Mouse (Mus musculus): ENCODE measurements around the gene Frk. TPM values are rescaled to one million over a fixed set of nuclear protein-coding genes. Genes with fewer than 3 reads are reported as not detected.
A peak's percentile ranks its signal among the peaks of the same experiment; 100 is the strongest.
"Not testable (repeated sequence)": the region's sequence is repeated elsewhere in the genome, so short reads cannot be mapped to it uniquely, and the experiment has no call there.

Gene Frk
- total RNA-seq (2012; rRNA removed) = 0.85 and 1.7 TPM in 2 replicates

DNA sequence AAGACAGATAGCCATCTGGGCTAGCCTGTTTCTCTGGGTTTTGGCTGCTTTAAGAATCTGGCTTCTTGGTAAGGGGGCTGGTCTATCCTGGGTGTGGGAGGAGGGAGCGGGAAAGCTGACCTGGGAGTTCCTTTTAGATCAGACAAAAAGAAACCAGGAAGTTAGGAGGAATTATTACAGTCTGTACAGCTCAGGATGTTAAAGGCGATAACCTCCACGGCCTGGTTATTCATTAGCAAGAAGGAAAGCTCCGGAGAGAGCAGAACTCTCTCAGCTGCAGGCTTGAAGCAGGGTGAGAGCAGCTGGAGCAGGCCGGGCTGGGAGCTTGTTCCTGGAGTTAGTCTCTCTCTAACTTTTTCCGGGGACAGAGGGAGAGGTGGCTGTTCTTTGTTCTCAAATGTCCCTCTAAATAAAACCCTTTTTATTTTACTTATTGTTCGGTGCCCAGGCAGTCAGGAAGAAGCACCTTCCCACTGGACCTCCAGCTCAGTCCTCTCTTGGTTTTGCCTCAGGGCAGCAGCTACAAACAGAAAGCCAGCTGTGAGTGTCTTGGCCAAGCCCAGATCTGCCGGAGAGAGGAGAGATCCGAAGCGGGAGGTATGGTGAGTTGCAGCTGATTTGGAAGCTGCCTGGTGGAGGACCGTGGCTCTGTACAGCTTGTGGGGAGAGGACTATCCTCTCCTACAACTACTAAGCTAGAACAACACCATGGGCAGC lies at the start of gene Frk:
TSS of gene Frk (plus strand) at position 103 of the 717 bp plus-strand sequence.
- DNase-seq (ENCODE audit: low read depth, low spot score) = no peak
- in situ Hi-C loops (cut with MboI; ENCODE audit: low sequenced_read_pairs in 2 of 2, unreplicated experiment in 2 of 2) = no loop called here
- TF ChIP-seq CHD2 (IDR thresholded peaks at IDR 0.05; ENCODE audit: low read depth, low read length) (no peak), HCFC1 (IDR thresholded peaks at IDR 0.05; ENCODE audit: borderline replicate concordance, insufficient read depth, low read length) (no peak), ZNF384 (IDR thresholded peaks at IDR 0.05; ENCODE audit: low read depth, low read length) (no peak), MAFK (IDR thresholded peaks at IDR 0.05; ENCODE audit: insufficient read depth, low read depth, low read length) (no peak), ZC3H11A (IDR thresholded peaks at IDR 0.05; ENCODE audit: borderline replicate concordance, low read depth, low read length) (no peak)
- Histone ChIP-seq H3K9ac (ENCODE audit: insufficient read depth, low read depth, low read length, poor library complexity, severe bottlenecking) (no peak within 1 kb of the TSS), H3K36me3 (ENCODE audit: control insufficient read depth, insufficient read depth, low read length, poor library complexity, severe bottlenecking) (no peaks in the 10 kb centered on the region), H3K9me3 (ENCODE audit: control insufficient read depth, insufficient read depth, low read depth, low read length) (no peaks in the 10 kb centered on the region), H3K4me1 (ENCODE audit: control insufficient read depth in 2 of 2, insufficient read depth in 2 of 2, low read length in 2 of 2, poor library complexity in 1 of 2) (no peaks in the 10 kb centered on the region), H3K4me3 (ENCODE audit: insufficient read depth in 1 of 2, low read depth in 1 of 2, low read length in 2 of 2, poor library complexity in 1 of 2, severe bottlenecking in 1 of 2) (peak within 1 kb of the TSS in 1 of 2 experiments; percentile 31; a peak in 2 of 4 replicates), H3K27ac (ENCODE audit: insufficient read depth, low read depth, low read length, poor library complexity, severe bottlenecking) (no peak within 1 kb of the TSS)

DNA sequence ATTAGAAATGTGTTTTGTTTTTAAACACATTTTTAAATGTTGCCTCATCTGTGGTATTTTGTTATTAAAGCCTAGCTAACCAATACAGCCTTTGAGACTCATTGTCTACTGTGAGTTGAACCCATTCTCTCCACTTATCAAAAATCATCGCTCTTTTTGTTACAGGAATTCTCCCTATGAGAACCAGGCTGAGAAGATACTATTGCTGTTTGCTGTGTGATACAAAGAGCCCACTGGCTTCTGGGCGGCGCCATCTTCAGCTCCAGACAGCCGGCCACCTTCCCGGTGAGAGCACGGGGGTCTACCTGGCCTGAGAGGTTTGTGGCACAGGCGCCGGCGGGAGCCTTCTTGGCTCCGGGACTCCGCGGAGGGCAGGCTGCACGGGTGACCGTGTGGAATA lies 49.0 kb upstream of the Frk start:
- DNase-seq (ENCODE audit: low read depth, low spot score); H3K9me3 ChIP-seq (ENCODE audit: control insufficient read depth, insufficient read depth, low read depth, low read length); H3K4me1 ChIP-seq (ENCODE audit: control insufficient read depth in 2 of 2, insufficient read depth in 2 of 2, low read length in 2 of 2, poor library complexity in 1 of 2); H3K36me3 ChIP-seq (ENCODE audit: control insufficient read depth, insufficient read depth, low read length, poor library complexity, severe bottlenecking); H3K9ac ChIP-seq (ENCODE audit: insufficient read depth, low read depth, low read length, poor library complexity, severe bottlenecking); in situ Hi-C loops (cut with MboI; ENCODE audit: low sequenced_read_pairs in 2 of 2, unreplicated experiment in 2 of 2); H3K27ac ChIP-seq (ENCODE audit: insufficient read depth, low read depth, low read length, poor library complexity, severe bottlenecking): not testable (repeated sequence)
- peak overlapping the region; percentile 30 to 66 for H3K4me3 ChIP-seq (ENCODE audit: insufficient read depth in 1 of 2, low read depth in 1 of 2, low read length in 2 of 2, poor library complexity in 1 of 2, severe bottlenecking in 1 of 2)

DNA sequence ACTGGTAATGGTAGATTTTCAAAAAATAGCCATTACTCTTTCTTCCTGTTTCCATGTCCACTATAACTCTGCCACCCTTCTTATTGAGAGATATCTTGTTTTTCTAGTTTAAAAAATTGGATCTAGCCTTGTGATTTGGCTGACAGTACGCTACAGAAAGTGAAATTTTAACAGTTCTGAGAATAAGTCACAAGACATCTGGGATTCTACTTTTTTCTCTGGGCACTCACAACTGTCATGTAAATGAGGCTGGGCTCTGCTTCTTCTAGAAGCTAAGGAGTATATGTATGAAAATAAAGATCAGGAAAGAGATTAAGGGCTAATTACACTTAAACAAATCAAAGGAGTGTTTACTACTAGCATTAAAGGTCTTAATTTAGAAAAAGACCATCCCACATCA lies 33.7 kb upstream of the Frk start:
- in situ Hi-C loops (cut with MboI; ENCODE audit: low sequenced_read_pairs in 2 of 2, unreplicated experiment in 2 of 2) = no loop called here
- H3K4me1 ChIP-seq (ENCODE audit: control insufficient read depth in 2 of 2, insufficient read depth in 2 of 2, low read length in 2 of 2, poor library complexity in 1 of 2) = peaks cover 2 to 8% of the 10 kb centered on the region in 2 experiments
- TF ChIP-seq MAFK (IDR thresholded peaks at IDR 0.05; ENCODE audit: insufficient read depth, low read depth, low read length) (no peak), HCFC1 (IDR thresholded peaks at IDR 0.05; ENCODE audit: borderline replicate concordance, insufficient read depth, low read length) (no peak), ZC3H11A (IDR thresholded peaks at IDR 0.05; ENCODE audit: borderline replicate concordance, low read depth, low read length) (no peak)
- no peak overlapping the region for H3K27ac ChIP-seq (ENCODE audit: insufficient read depth, low read depth, low read length, poor library complexity, severe bottlenecking)
- DNase-seq (ENCODE audit: low read depth, low spot score) = no peak
- H3K9me3 ChIP-seq (ENCODE audit: control insufficient read depth, insufficient read depth, low read depth, low read length) = no peaks in the 10 kb centered on the region
- no peak overlapping the region for H3K4me3 ChIP-seq (ENCODE audit: insufficient read depth in 1 of 2, low read depth in 1 of 2, low read length in 2 of 2, poor library complexity in 1 of 2, severe bottlenecking in 1 of 2)
- H3K36me3 ChIP-seq (ENCODE audit: control insufficient read depth, insufficient read depth, low read length, poor library complexity, severe bottlenecking) = no peaks in the 10 kb centered on the region
- H3K9ac ChIP-seq (ENCODE audit: insufficient read depth, low read depth, low read length, poor library complexity, severe bottlenecking) = no peak overlapping the region

DNA sequence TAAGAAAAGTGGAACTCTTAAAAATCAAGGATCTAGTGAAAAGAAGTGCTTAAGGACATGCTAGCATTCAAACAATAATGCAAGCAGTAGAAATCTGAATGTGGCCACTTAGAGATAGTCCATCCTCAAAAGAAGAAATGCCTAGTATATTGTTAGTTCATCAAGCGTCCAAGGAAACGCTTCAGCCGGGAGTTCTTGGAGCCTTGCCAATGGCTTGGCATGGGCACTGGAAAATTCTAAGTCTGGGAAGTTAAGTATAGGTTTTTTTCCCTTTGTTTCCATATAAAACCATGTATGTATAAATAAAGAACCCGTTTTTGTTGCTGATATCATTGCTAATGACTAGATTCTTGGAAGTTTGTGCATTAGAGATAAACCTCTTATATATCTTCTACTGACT lies 21.7 kb upstream of the Frk start:
- Histone ChIP-seq H3K4me1 (ENCODE audit: control insufficient read depth in 2 of 2, insufficient read depth in 2 of 2, low read length in 2 of 2, poor library complexity in 1 of 2) (no peaks in the 10 kb centered on the region), H3K9me3 (ENCODE audit: control insufficient read depth, insufficient read depth, low read depth, low read length) (no peaks in the 10 kb centered on the region), H3K27ac (ENCODE audit: insufficient read depth, low read depth, low read length, poor library complexity, severe bottlenecking) (no peak overlapping the region), H3K36me3 (ENCODE audit: control insufficient read depth, insufficient read depth, low read length, poor library complexity, severe bottlenecking) (no peaks in the 10 kb centered on the region), H3K9ac (ENCODE audit: insufficient read depth, low read depth, low read length, poor library complexity, severe bottlenecking) (no peak overlapping the region), H3K4me3 (ENCODE audit: insufficient read depth in 1 of 2, low read depth in 1 of 2, low read length in 2 of 2, poor library complexity in 1 of 2, severe bottlenecking in 1 of 2) (no peak overlapping the region)
- TF ChIP-seq MAFK (IDR thresholded peaks at IDR 0.05; ENCODE audit: insufficient read depth, low read depth, low read length) = no peak
- in situ Hi-C loops (cut with MboI; ENCODE audit: low sequenced_read_pairs in 2 of 2, unreplicated experiment in 2 of 2) = no loop called here
- DNase-seq (ENCODE audit: low read depth, low spot score) = no peak

DNA sequence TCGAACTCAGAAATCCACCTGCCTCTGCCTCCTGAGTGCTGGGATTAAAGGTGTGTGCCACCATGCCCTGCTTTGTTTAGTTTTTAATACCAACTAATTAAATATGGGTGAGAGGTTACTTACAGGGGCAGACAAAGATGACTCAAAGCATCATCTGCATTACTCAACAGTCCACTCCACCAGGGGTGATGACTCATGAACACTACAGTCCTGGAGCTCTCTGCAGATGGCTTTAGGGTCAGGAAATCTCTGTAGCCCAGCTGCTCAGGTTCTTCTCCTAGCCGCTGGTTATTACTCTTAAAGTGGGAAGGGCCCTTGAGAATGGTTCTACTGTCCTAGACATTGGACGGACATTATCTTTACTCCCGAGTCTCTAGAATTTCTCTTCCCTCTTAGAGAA lies 18.9 kb upstream of the Frk start:
- TF ChIP-seq HCFC1 (IDR thresholded peaks at IDR 0.05; ENCODE audit: borderline replicate concordance, insufficient read depth, low read length) = no peak
- TF ChIP-seq ZNF384 (IDR thresholded peaks at IDR 0.05; ENCODE audit: low read depth, low read length) = no peak
- no peak for TF ChIP-seq CHD2 (IDR thresholded peaks at IDR 0.05; ENCODE audit: low read depth, low read length)
- TF ChIP-seq MAFK (IDR thresholded peaks at IDR 0.05; ENCODE audit: insufficient read depth, low read depth, low read length) = no peak
- no peak for TF ChIP-seq ZC3H11A (IDR thresholded peaks at IDR 0.05; ENCODE audit: borderline replicate concordance, low read depth, low read length)
- Histone ChIP-seq H3K27ac (ENCODE audit: insufficient read depth, low read depth, low read length, poor library complexity, severe bottlenecking) (no peak overlapping the region), H3K36me3 (ENCODE audit: control insufficient read depth, insufficient read depth, low read length, poor library complexity, severe bottlenecking) (no peaks in the 10 kb centered on the region), H3K4me3 (ENCODE audit: insufficient read depth in 1 of 2, low read depth in 1 of 2, low read length in 2 of 2, poor library complexity in 1 of 2, severe bottlenecking in 1 of 2) (no peak overlapping the region), H3K9me3 (ENCODE audit: control insufficient read depth, insufficient read depth, low read depth, low read length) (no peaks in the 10 kb centered on the region), H3K4me1 (ENCODE audit: control insufficient read depth in 2 of 2, insufficient read depth in 2 of 2, low read length in 2 of 2, poor library complexity in 1 of 2) (no peaks in the 10 kb centered on the region), H3K9ac (ENCODE audit: insufficient read depth, low read depth, low read length, poor library complexity, severe bottlenecking) (no peak overlapping the region)
- in situ Hi-C loops (cut with MboI; ENCODE audit: low sequenced_read_pairs in 2 of 2, unreplicated experiment in 2 of 2) = no loop called here
- no peak for DNase-seq (ENCODE audit: low read depth, low spot score)
